Mouse (Mus musculus): ENCODE results near the gene Dapk3. TPM values are rescaled to one million over a fixed set of nuclear protein-coding genes. Genes with fewer than 3 reads are reported as not detected.
A peak's percentile ranks its signal among the peaks of the same experiment; 100 is the strongest.
"Not testable (repeated sequence)": the region's sequence is repeated elsewhere in the genome, so short reads cannot be mapped to it uniquely, and the experiment has no call there.

Dapk3 gene
- polyA plus RNA-seq, 3 experiments from 2014 or later: 3.1 to 5.4 (median 3.6) TPM

DNA sequence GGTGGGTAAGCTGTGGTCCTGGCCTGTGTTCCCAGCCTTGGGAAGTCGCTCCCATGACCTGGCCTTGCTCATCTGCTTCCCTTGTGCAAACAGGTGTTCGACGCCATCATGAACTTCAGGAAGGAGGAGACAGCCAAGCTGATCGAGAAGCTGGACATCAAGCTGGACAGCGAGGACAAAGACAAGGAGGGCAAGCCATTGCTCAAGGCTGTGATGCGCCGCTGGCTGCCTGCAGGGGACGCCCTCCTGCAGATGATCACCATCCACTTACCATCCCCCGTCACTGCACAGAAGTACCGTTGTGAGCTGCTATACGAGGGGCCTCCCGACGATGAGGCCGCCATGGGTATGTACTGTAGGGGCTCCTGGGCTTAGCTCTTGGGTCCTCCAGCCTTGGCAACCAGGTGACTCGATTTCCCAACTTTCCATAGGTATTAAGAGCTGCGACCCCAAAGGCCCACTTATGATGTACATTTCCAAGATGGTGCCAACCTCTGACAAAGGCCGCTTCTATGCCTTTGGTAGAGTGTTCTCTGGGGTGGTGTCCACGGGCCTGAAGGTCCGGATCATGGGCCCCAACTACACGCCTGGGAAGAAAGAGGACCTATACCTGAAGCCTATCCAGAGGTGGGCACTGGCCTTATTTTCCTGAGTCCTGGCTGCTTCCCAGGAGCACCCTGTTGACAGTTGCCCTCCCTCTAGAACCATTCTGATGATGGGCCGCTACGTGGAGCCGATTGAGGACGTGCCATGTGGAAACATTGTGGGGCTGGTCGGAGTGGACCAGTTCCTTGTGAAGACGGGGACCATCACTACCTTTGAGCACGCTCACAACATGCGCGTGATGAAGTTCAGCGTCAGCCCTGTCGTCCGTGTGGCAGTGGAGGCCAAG is 3.1 kb upstream of the Dapk3 start:
- no peak for ATAC-seq

- no peak for ATAC-seq
Measured at GRCm38 (mm10) chr10:81180946-81181345, 1.9 kb upstream of the Dapk3 start.

DNA sequence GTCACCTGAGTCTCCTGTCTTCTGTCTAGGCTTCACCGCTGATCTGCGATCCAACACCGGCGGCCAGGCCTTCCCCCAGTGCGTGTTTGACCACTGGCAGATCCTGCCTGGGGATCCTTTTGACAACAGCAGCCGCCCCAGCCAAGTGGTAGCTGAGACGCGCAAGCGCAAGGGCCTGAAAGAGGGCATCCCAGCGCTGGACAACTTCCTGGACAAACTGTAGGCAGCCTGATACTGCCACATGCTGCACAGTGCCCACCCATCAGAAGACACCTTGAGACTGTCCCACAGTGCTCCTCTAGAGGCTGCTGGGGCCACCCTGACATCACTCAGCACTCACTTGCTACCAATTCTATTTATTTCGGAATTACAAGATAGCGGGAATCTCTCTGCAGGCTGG is 945 bp upstream of the Dapk3 start:
- ATAC-seq: not testable (repeated sequence)

GRCm38 (mm10) chr10:81183805-81184204 is 1.0 kb downstream of the Dapk3 start, which contains the start of gene 4930442H23Rik:
TSS of gene 4930442H23Rik (minus strand) at chr10:81183849.
- no peak for ATAC-seq

GRCm38 (mm10) chr10:81184765-81185164 is 2.0 kb downstream of the Dapk3 start:
- ATAC-seq: no peak

DNA sequence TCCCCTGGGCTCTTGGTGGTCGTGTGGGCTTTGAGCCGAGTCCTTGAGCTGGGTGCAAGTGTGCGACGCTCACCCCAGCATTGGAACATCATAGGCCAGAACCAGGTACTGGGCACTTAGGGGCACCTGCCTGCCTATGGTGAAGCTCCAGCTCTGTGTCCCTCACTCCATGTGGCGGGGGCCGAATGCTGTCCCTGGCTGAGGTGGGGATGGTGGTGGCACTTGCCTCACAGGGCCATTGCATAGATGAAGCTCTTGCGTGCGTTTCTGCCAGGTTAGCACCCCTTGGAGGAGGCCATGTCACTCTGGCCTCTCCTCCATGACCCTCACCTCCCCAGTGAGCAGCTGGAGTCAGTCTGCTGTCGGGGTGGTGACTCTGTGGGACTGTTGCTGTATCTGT is 4.4 kb downstream of the Dapk3 start:
- ATAC-seq: no peak

DNA sequence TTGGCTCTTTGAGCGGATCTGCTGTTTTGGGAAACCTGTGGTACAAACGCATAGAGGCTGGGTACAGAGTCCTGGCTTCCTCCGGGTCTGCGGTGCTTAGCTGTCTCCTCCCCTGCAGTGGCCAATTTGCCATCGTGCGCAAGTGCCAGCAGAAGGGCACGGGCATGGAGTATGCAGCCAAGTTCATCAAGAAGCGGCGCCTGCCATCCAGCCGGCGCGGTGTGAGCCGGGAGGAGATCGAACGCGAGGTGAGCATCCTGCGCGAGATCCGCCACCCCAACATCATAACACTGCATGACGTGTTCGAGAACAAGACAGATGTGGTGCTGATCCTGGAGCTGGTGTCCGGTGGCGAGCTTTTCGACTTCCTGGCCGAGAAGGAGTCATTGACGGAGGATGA is 7.0 kb downstream of the Dapk3 start:
- ATAC-seq: no peak

DNA sequence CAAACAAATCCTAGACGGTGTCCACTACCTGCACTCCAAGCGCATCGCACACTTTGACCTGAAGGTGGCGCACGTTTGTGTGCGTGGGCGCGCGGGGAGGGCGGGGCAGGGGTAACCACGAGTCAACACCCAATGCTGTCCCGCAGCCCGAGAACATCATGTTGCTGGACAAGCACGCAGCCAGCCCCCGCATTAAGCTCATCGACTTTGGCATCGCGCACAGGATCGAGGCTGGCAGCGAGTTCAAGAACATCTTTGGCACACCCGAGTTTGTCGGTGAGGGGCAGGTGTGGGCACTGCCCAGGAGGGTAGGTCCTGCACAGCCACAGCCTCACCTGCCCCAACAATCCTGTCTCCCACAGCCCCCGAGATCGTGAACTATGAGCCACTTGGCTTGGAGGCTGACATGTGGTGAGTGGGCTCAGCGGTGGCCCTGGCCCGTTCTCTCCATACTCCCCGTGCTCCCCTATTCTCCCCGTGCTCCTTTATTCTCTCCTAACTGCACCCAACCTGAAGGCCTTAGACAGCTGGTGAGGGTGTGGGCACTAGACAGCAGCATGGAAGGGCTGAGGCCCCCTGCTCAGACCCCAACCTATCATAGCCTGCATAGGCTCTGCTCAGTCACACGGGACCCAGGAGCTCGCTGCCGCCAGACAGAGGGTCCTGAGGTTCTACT is 7.6 kb downstream of the Dapk3 start:
- ATAC-seq: no peak

DNA sequence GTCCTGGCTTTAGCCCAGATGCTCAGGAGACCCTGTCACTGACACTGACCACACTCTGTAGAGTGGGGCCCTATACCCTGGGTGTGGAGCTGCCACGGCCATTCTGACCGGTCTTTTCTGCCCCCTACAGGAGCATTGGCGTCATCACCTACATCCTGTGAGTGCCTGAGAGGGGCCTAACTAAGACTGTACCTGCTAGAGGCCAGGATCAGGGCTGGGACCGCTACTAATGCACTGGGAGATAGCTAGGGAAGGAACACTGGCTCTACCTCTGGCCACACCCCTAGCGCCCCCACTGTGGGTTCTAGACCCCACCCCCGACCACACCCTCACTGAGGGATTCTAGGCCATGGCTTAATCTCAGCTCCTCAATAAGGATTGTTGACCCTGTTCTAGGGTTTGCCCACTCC is 8.1 kb downstream of the Dapk3 start:
- ATAC-seq: no peak

DNA sequence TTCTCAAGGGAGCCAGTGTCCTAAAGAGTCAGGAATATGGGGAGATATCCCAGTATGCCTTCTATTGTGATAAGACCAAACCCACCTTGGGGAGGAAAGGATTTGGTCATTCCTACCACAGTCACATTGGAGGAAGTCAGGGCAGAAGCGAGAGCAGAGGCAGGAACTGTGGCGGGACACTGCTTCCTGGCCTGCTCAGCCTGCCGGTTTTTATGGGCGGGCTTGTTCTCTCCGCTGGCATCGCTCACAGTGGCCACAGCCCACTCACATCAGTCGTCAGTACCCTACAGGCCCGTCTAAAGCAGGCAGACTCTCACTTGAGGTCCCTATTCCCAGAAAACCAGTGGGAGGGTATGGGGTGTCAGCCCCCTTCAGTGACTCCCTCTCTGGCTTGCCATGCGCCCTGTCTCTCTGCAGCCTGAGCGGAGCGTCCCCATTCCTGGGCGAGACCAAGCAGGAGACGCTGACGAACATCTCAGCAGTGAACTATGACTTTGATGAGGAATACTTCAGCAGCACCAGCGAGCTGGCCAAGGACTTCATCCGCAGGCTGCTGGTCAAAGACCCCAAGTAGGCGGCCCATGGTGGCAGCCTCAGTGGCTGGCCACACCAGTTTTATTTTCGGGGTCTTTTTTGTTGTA is 8.7 kb downstream of the Dapk3 start:
- ATAC-seq: no peak

DNA sequence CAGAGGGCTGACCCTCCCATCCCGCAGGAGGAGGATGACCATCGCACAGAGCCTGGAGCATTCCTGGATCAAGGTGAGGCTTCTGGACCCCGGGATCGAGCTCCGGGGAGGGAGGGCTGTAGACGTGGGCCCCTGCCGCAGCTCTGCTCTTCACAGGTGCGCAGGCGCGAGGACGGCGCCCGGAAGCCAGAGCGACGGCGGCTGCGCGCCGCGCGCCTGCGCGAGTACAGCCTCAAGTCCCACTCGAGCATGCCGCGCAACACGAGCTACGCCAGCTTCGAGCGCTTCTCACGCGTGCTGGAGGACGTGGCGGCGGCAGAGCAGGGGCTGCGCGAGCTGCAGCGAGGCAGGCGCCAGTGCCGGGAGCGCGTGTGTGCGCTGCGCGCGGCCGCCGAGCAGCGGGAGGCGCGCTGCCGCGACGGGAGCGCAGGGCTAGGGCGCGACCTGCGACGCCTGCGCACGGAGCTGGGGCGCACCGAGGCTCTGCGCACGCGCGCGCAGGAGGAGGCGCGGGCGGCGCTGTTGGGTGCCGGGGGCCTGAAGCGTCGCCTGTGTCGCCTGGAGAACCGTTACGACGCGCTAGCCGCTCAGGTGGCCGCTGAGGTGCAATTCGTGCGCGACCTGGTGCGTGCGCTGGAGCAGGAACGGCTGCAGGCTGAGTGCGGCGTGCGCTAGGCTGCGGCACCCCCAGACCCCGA is 9.6 kb downstream of the Dapk3 start:
- ATAC-seq: peak; percentile 74

DNA sequence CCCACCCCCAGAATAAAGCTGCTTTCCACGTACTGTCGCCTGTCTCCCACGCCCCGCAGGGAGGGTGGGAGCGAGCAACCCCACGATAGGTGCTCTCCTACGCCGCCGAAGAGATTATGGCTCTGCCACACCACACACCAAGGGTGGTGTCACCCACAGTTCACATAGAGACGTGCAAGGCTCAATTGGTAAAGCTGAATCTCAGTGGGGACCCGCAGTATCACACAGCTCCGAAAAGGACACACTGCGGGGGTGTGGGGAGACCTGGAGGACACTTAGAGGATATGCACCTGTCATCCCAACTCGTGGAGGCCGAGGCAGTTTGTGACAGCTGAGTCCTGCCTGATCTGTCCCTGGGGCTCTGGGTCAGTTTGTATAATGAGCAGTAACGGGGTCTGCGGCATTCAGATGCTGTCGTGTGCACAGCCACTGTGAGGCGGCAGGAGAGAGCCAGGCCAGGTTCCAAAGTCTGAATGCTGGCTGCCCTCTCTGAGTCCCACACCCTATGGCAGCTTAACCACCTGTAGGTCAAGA is 10.2 kb downstream of the Dapk3 start:
- peak; percentile 4 for ATAC-seq

DNA sequence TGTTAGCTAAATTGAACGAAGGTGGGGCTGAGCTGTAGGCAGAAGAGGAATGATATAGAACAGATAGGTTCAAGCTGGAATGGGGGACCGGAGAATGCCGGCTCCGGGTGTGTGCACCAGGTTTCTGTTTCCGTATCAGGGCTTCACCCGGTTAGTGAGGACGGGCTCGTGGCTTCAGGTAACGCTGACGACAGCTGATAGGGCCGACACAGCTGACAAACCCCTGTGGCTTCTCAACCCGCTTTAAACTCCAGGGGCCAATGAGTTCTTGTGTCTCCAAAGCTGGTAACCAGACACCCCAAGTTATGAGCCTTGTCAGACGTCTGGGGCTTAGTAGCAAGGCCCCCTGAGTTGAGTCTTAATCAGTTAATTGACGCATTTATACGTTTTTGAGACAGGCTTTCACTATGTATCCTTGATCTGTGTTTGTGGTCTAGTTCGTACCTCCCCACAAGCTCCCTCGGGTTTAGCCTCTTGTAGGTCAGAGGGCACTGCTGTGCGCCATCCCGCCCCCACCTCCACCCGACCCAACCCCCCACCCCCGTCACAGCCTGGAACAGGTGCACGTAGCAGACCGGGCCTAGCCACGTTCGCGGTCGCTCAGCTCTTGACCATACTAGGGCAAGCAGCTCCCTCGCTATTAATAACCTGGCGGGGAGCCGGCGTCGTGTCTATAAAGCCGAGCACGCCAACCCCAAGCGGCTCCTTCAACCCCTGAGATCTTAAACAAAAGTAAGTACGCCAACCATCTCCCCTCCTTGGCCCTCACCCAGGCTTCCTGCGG is 11.4 kb downstream of the Dapk3 start:
- ATAC-seq: peak; percentile 42

DNA sequence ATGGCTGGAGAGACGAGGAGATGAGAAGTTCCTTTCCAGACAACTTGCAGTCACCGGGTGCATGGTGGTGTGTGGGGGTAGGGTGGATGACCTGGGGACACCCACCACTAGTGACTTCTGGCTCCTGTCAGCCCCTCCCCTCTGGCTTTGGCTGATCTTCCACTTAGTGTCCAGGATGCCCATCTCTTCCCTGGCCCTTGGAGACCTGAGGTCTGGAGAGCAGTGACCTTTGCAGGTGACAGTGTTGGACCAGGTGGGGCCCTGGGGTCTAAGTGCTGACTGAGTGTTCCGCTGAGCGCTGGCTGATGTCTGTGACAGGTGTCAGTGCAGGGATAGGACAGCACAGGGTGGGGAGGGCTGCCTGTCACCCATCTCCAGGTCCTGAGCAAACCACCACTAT is 12.5 kb downstream of the Dapk3 start:
- no peak for ATAC-seq

GRCm38 (mm10) chr10:81196470-81197065 is 13.8 kb downstream of the Dapk3 start:
- ATAC-seq: no peak

GRCm38 (mm10) chr10:81197305-81197704 is 14.5 kb downstream of the Dapk3 start:
- ATAC-seq: no peak

GRCm38 (mm10) chr10:81198230-81198629 is 15.4 kb downstream of the Dapk3 start:
- no peak for ATAC-seq

DNA sequence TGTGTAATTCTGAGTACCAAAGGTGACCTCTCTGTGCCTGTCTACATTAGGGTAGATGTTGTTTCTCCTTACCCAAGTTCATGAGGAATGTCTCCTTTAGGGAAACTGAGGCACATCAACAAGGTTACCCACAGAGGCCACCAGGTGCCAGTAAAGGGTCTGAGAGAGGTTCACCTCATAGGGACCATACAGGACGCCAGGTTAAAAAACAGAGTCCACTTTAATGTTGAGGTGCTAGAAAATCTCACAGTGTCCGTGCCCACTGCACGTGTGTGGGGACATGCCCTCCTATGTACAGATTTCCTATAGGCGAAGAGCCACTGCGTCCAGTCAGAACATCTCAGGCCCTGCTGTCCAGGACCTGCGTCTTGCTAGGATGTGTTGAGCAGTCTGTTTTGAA is 16.2 kb downstream of the Dapk3 start:
- no peak for ATAC-seq

GRCm38 (mm10) chr10:81200141-81200540 is 17.3 kb downstream of the Dapk3 start:
- no peak for ATAC-seq

DNA sequence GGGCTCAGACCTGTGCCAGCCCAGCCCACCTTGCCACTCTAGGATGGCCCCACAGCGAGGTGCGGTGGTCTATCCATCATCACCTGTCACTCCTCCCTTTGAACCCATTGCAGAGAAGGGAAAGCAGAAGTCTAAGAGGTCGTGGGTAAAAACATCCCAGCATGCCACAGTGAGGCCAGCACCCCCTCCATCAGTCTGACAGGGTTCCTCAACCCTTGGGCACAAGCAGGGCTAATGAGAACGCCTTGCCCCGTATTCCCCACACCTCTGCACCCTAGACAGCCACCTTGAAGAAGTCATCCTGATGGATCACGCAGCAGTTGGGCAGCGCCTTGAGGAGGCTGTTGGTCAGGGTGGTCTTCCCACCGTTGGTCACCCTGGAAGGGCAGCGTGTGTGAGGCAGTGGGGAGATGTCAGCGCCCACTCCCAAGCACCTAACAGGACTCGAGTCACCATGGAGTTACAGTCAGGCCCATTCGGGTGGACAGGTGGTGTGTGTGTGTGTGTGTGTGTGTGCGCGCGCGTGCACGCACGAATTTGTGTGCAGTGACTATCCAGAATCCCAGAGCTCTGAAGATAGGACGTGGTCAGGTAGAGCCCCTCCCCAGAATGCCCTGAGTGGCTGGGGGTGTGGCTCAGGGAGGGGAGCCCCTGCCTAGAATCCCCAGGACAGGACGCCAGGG is 17.9 kb downstream of the Dapk3 start:
- no peak for ATAC-seq
